In the genomic region with DNA sequence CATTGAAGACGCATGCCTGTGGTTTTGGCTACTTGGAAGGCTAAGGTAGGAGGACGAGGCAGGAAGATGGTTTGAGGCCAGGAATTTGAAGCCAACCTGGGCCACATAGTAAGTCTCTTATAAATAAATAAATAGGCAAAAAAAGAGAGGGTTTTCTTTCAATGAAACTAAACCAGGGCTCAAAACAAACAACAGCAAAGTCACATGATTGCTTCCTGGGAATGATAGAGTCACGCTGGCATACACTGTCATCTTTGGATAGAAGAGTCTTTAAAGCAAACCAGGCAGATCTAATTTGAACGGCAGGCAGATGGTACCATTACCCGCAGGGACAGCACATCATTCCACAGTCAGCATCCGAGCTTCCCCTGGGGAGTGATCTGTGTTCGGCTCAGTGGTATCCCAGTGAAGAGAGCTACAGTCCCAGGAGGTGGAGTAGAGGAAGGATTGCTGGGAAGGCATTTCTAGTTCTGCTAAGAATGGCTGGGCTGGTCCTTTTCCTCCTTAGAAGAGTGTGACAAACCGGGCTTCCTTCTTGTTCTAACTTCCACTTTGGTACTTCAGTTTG, we compare ENCODE assay signal across 19 mouse cellular contexts.
DNase-seq lines count a peak whose midpoint lies in the region; ATAC-seq and TF ChIP-seq lines count a peak whose summit lies in the region.
"Had no signal": no experiment of that assay in that cellular context is flagged by ENCODE, and none has a peak within 500 bp of the region (broad histone marks: within the 10 kb centered on the region; RNA-seq: fewer than 3 reads in every experiment).

No protein-coding gene starts in this region.

- peaks cover 12% of the 10 kb centered on the region for H3K4me1 ChIP-seq in forebrain, embryonic 14.5 days (ENCODE audit: control insufficient read depth, insufficient read depth, low read length)
- H3K4me1 ChIP-seq in forebrain, postnatal 0 days (ENCODE audit: insufficient read depth): 0 out of 2 replicates have a peak, but pooled peaks cover under 1% of the 10 kb centered on the region
- peaks cover 19% of the 10 kb centered on the region for H3K4me1 ChIP-seq in liver, postnatal 0 days (ENCODE audit: insufficient read depth)
- peaks cover 18% of the 10 kb centered on the region for H3K4me1 ChIP-seq in liver, embryonic 11.5 days (replicated peaks; ENCODE audit: control insufficient read depth, insufficient read depth, low read length)
- peaks cover 4% of the 10 kb centered on the region; the same call in 1 of the 2 replicates for H3K4me1 ChIP-seq in hindbrain, postnatal 0 days (ENCODE audit: insufficient read depth, low read length)

- TF ChIP-seq EP300 in liver, postnatal 0 days (IDR thresholded peaks at IDR 0.05; ENCODE audit: low read depth): no peak

- 45% methylated on average over 8 of the region's 8 CpGs for WGBS in forebrain, embryonic 14.5 days
- WGBS in forebrain, postnatal 0 days: 49% methylated on average over 8 of the region's 8 CpGs
- WGBS in liver, postnatal 0 days (ENCODE audit: insufficient replicate concordance): 51% methylated on average over 8 of the region's 8 CpGs
- WGBS in liver, embryonic 11.5 days: 51% methylated on average over 8 of the region's 8 CpGs
- WGBS in hindbrain, postnatal 0 days: 35% methylated on average over 8 of the region's 8 CpGs

- H3K4me2 ChIP-seq in forebrain, embryonic 14.5 days (ENCODE audit: low read length): no peak overlapping the region
- H3K4me2 ChIP-seq in forebrain, postnatal 0 days (ENCODE audit: low read depth): no peak overlapping the region
- H3K4me2 ChIP-seq in liver, postnatal 0 days (ENCODE audit: low read depth, low read length): no peak overlapping the region
- no peak overlapping the region for H3K4me2 ChIP-seq in liver, embryonic 11.5 days
- no peak overlapping the region for H3K4me2 ChIP-seq in hindbrain, postnatal 0 days (ENCODE audit: low read depth, low read length)
- H3K4me2 ChIP-seq: forebrain, embryonic 12.5 days; intestine, embryonic 15.5 days; limb, embryonic 12.5 days; liver, embryonic 15.5 days; stomach, embryonic 15.5 days had no signal

- peak; percentile 27 for DNase-seq in forebrain, embryonic 14.5 days (ENCODE audit: low spot score)
- no peak for DNase-seq in forebrain, postnatal 0 days
- no peak for DNase-seq in liver, postnatal 0 days
- no peak for DNase-seq in liver, embryonic 11.5 days (ENCODE audit: low spot score)
- DNase-seq in MN1 (ENCODE audit: low spot score): peak; percentile 45
- peak; percentile 46 for DNase-seq in hindbrain, postnatal 0 days (ENCODE audit: low spot score)
- DNase-seq in cerebellum, postnatal 14 days: no peak
- no peak for DNase-seq in heart, adult 11 months
- DNase-seq: adrenal gland, postnatal 36 days; cerebellum, adult 2 months; heart, postnatal 36 days; thymus, adult 2 months had no signal

- no peaks in the 10 kb centered on the region for H3K9me3 ChIP-seq in forebrain, embryonic 14.5 days (replicated peaks; ENCODE audit: control insufficient read depth, low read length)
- no peaks in the 10 kb centered on the region for H3K9me3 ChIP-seq in forebrain, postnatal 0 days (ENCODE audit: low read length)
- no peaks in the 10 kb centered on the region for H3K9me3 ChIP-seq in liver, postnatal 0 days (ENCODE audit: low read length)
- H3K9me3 ChIP-seq in liver, embryonic 11.5 days (ENCODE audit: control insufficient read depth, low read length): no peaks in the 10 kb centered on the region
- H3K9me3 ChIP-seq in hindbrain, postnatal 0 days (ENCODE audit: low read length): no peaks in the 10 kb centered on the region
- H3K9me3 ChIP-seq: forebrain, embryonic 12.5 days; G1E; intestine, embryonic 15.5 days; limb, embryonic 12.5 days; liver, embryonic 15.5 days; stomach, embryonic 15.5 days had no signal

- 0 out of 2 replicates have a peak, but pooled peaks cover 5% of the 10 kb centered on the region for H3K36me3 ChIP-seq in forebrain, embryonic 14.5 days (ENCODE audit: control insufficient read depth, insufficient read depth, low read length)
- peaks cover 4% of the 10 kb centered on the region; the same call in 1 of the 2 replicates for H3K36me3 ChIP-seq in forebrain, postnatal 0 days (ENCODE audit: insufficient read depth)
- no peaks in the 10 kb centered on the region for H3K36me3 ChIP-seq in liver, postnatal 0 days (replicated peaks; ENCODE audit: insufficient read depth, low read length)
- H3K36me3 ChIP-seq in liver, embryonic 11.5 days (ENCODE audit: control insufficient read depth, insufficient read depth, low read length): no peaks in the 10 kb centered on the region
- no peaks in the 10 kb centered on the region for H3K36me3 ChIP-seq in hindbrain, postnatal 0 days (ENCODE audit: insufficient read depth, low read length)
- H3K36me3 ChIP-seq: forebrain, embryonic 12.5 days; G1E; intestine, embryonic 15.5 days; limb, embryonic 12.5 days; liver, embryonic 15.5 days; stomach, embryonic 15.5 days had no signal

- no peak overlapping the region for H3K4me3 ChIP-seq in forebrain, embryonic 14.5 days (ENCODE audit: low read depth, low read length)
- no peak overlapping the region for H3K4me3 ChIP-seq in forebrain, postnatal 0 days (ENCODE audit: low read depth, low read length)
- no peak overlapping the region for H3K4me3 ChIP-seq in liver, postnatal 0 days (ENCODE audit: low read depth, low read length)
- H3K4me3 ChIP-seq in liver, embryonic 11.5 days (ENCODE audit: low read depth, low read length): no peak overlapping the region
- no peak overlapping the region for H3K4me3 ChIP-seq in hindbrain, postnatal 0 days (ENCODE audit: low read length)
- H3K4me3 ChIP-seq: forebrain, embryonic 12.5 days; intestine, embryonic 15.5 days; limb, embryonic 12.5 days; liver, embryonic 15.5 days; stomach, embryonic 15.5 days had no signal

- 0 out of 2 replicates have a peak, but pooled peaks cover 4% of the 10 kb centered on the region for H3K27me3 ChIP-seq in forebrain, embryonic 14.5 days (replicated peaks; ENCODE audit: control insufficient read depth, insufficient read depth, low read length)
- no peaks in the 10 kb centered on the region for H3K27me3 ChIP-seq in forebrain, postnatal 0 days (ENCODE audit: insufficient read depth, low read length)
- 0 out of 2 replicates have a peak, but pooled peaks cover 4% of the 10 kb centered on the region for H3K27me3 ChIP-seq in liver, postnatal 0 days (ENCODE audit: insufficient read depth, low read length)
- no peaks in the 10 kb centered on the region for H3K27me3 ChIP-seq in liver, embryonic 11.5 days (replicated peaks; ENCODE audit: control insufficient read depth, insufficient read depth, low read length)
- H3K27me3 ChIP-seq in hindbrain, postnatal 0 days (ENCODE audit: insufficient read depth, low read length): no peaks in the 10 kb centered on the region
- H3K27me3 ChIP-seq: intestine, embryonic 15.5 days; stomach, embryonic 15.5 days had no signal

- ATAC-seq in forebrain, embryonic 14.5 days: no peak
- no peak for ATAC-seq in forebrain, postnatal 0 days
- no peak for ATAC-seq in liver, postnatal 0 days
- ATAC-seq in liver, embryonic 11.5 days (replicated peaks; ENCODE audit: low FRiP score): no peak
- ATAC-seq in hindbrain, postnatal 0 days: no peak
- ATAC-seq: intestine, embryonic 15.5 days; lung, postnatal 0 days had no signal

- H3K27ac ChIP-seq in forebrain, embryonic 14.5 days (ENCODE audit: low read depth, low read length): no peak overlapping the region
- H3K27ac ChIP-seq in forebrain, postnatal 0 days (ENCODE audit: low read depth, low read length): no peak overlapping the region
- 0 out of 2 replicates have a peak overlapping the region, but pooled peaks have one; percentile 12 for H3K27ac ChIP-seq in liver, postnatal 0 days (ENCODE audit: low read depth)
- H3K27ac ChIP-seq in liver, embryonic 11.5 days (ENCODE audit: low read depth, low read length): no peak overlapping the region
- H3K27ac ChIP-seq in hindbrain, postnatal 0 days: no peak overlapping the region
- H3K27ac ChIP-seq: forebrain, embryonic 12.5 days; intestine, embryonic 15.5 days; limb, embryonic 12.5 days; liver, embryonic 15.5 days; stomach, embryonic 15.5 days had no signal

- H3K9ac ChIP-seq in forebrain, embryonic 14.5 days (ENCODE audit: low read length): no peak overlapping the region
- H3K9ac ChIP-seq in forebrain, postnatal 0 days: no peak overlapping the region
- H3K9ac ChIP-seq in liver, postnatal 0 days (replicated peaks): no peak overlapping the region
- H3K9ac ChIP-seq in liver, embryonic 11.5 days (ENCODE audit: low read depth, low read length): no peak overlapping the region
- no peak overlapping the region for H3K9ac ChIP-seq in hindbrain, postnatal 0 days (replicated peaks; ENCODE audit: low read length)
- H3K9ac ChIP-seq: forebrain, embryonic 12.5 days; intestine, embryonic 15.5 days; limb, embryonic 12.5 days; liver, embryonic 15.5 days; stomach, embryonic 15.5 days had no signal

- no peak for TF ChIP-seq CTCF in forebrain, postnatal 0 days (IDR thresholded peaks at IDR 0.05; ENCODE audit: low read depth)
- TF ChIP-seq CTCF in liver, postnatal 0 days (IDR thresholded peaks at IDR 0.05; ENCODE audit: low read depth): no peak
- TF ChIP-seq CTCF in hindbrain, postnatal 0 days (IDR thresholded peaks at IDR 0.05; ENCODE audit: low read depth): no peak

Comparison
In these comparisons a context has a peak if more than half of its experiments do, and no peak if none do; other contexts are left out.
1. DNase-seq: peak in forebrain, embryonic 14.5 days (single experiment), MN1 (single experiment) and hindbrain, postnatal 0 days (single experiment); none in forebrain, postnatal 0 days (single experiment), liver, postnatal 0 days (single experiment), liver, embryonic 11.5 days (single experiment), cerebellum, postnatal 14 days (0 of 2) and heart, adult 11 months (single experiment).